Mouse (Mus musculus) 3134 (cell line): ENCODE measurements around the gene Scaf4.
"Not testable (repeated sequence)": the region's sequence is repeated elsewhere in the genome, so short reads cannot be mapped to it uniquely, and the experiment has no call there.

Experiments used
- DNase-seq: peaks from one replicate; pipeline ENCODE4 v3.0.0-alpha.2; 2011; ENCODE audit warnings: low spot score; ENCODE audit not compliant: insufficient read length; ENCODE audit errors: extremely low read depth

Gene Scaf4

GRCm38 (mm10) chr16:90297479-90298425, 13.4 kb upstream of the Scaf4 start:
- DNase-seq: no peak

DNA sequence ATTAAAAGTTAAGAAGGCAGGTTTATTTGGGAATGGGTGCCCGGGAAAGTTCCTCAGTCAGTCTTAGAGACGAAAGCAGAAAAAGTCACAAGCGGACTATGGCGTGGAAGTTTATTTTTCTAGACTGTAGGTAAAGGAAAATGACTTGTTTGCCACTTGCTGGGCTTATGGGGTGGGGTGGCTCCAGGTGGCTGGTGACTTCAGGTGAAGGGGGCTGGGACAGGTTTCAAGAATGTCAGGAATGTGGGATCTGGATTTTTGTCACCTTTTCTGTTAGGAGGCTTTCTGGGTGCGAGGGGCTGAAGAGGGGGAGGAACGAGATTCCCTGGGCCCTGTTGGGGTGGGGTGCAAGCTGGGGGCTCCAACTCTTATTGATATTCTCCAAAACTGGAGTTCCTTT, 7.4 kb upstream of the Scaf4 start:
- DNase-seq: no peak

- no peak for DNase-seq
These were observed 6.7 kb upstream of the Scaf4 start for GRCm38 (mm10) chr16:90290962-90291361.

DNA sequence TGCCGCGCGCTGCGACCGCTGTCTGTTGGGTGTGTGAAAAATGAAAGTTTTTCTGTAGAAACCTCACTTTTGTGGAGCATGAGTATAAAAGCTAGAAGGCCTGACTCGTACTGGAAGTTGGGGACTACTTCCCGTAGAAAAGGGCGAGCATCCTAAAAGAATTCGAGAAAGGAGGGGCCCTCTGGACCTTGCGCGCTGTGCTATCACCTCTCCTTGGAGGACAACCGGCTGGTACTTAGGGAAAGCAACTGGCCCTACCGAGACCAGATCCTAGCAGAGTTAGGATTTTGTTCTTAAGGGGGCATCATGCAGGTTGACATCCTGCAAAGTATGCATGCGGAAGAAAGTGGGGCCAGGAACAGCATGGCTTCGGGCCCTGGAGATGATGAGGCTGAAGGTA, 613 bp upstream of the Scaf4 start:
- DNase-seq: no peak

DNA sequence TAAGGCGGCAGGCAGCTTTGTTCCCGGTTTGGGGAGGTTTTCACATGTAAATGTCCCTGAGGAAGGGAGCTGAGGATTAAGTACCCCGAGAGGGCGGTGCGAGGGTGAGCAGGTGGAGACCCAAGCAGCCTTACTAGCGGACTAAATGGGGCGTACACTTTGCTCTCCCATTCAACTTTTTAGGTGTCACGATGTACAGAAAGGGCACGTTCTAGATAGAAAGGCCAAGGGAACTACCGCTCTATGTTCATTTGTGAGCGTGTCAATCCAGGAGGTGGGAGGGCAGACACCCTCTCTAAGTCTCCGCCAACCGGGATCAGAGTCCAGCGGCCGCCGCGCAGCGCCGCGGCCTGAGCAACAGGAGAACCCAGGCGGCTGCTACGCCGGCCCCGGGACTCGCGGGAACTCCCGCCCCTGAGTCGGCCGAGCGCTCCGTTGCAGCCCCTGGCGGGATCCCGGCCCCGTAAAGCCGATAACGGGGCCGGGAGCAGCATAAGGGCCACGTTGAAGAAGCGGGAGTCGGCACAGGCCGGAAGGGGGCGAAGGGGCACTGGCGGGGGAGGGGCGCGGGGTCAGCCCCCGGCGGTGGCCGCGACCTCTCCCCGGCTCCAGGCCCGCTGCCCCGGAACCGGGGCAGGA, 918 bp downstream of the Scaf4 start:
- peak; percentile 69 for DNase-seq

DNA sequence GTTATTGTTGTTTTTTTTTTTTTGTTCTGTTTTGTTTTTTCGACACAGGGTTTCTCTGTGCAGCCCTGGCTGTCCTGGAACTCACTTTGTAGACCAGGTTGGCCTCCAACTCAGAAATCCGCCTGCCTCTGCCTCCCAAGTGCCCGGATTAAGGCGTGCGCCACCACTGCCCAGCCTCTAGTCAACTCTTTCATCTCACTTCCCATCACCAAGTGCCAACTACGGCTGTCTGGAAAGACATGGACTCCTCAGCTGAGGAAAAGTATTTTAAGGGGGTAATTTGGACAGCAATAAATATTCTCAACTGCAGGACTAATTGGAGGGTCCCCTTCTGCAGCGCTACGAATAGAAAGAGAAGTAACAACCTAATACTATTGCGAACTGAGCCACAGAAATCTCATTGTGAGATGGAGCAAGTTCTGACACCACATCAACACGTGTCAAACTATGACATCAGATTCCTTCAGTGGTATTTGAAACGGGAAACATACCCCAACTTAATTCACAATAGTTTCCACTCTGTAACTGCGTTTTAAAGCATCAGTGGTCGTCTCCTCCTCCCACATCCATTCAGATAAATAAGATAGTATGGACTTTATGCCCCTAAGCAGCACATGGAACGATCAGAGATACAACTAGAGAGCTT, 1.6 kb downstream of the Scaf4 start:
- no peak for DNase-seq

DNA sequence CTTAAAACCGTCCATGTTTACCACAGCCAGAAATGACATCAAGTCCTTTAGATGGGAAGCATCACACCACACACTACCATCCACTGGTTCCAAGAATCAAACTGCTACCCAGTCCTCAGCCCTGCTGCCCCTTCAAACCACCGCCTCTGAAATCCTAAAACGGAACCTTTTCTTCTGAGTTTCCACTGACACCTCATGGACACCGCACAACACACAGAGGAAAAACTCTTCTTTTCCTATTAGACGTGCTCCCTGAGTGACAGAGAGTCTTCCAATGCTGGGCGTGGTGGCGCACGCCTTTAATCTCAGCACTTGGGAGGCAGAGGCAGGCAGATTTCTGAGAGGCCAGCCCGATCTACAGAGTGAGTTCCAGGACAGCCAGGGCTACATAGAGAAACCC, 2.9 kb downstream of the Scaf4 start:
- DNase-seq: no peak

- no peak for DNase-seq
These were observed 3.3 kb downstream of the Scaf4 start for GRCm38 (mm10) chr16:90280989-90281388.

DNA sequence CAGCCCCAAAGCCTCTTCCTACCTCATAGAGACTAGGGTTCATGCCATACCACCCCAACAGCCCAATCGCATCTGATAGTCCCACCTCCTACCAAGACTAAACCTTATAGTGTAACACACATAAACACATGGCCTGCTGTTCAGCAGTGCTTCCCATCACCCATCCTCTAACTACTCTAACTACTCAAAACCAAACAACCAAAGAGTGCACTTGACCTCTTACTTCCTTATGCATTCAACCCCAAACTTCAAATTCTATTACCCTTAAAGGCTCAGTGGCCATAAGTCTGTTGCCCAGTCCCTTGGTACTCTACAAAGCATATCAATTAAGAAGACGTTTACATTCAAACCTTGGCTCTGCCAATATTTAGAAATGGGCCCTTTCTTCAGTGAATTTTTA, 3.8 kb downstream of the Scaf4 start:
- no peak for DNase-seq

GRCm38 (mm10) chr16:90279058-90279457, 5.2 kb downstream of the Scaf4 start:
- no peak for DNase-seq

- no peak for DNase-seq
These were observed 8.8 kb downstream of the Scaf4 start for GRCm38 (mm10) chr16:90275521-90275920.

GRCm38 (mm10) chr16:90266581-90266980, 17.7 kb downstream of the Scaf4 start:
- no peak for DNase-seq

GRCm38 (mm10) chr16:90265106-90265505, 19.2 kb downstream of the Scaf4 start:
- DNase-seq: no peak

DNA sequence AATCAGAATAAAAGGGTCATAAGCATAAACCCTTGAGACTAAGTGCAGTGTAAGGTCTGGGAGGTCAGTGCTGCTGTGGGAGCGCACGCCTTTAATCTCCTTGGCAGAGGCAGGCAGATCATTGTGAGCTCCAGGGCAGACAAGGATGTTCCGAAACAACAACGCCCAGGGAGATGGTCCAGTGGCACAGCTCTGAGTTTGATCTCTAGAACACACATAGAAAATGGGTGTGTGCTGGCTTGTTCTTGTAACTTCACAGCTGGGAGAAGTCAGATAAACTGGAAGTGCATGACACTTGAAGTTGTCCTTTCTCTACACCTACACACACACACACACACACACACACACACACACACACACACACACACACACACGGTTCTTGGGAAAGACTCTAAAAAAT, 20.3 kb downstream of the Scaf4 start:
- DNase-seq: no peak

GRCm38 (mm10) chr16:90261791-90262190, 22.5 kb downstream of the Scaf4 start:
- DNase-seq: no peak

- DNase-seq: no peak
These were observed 24.2 kb downstream of the Scaf4 start for GRCm38 (mm10) chr16:90260097-90260496.

DNA sequence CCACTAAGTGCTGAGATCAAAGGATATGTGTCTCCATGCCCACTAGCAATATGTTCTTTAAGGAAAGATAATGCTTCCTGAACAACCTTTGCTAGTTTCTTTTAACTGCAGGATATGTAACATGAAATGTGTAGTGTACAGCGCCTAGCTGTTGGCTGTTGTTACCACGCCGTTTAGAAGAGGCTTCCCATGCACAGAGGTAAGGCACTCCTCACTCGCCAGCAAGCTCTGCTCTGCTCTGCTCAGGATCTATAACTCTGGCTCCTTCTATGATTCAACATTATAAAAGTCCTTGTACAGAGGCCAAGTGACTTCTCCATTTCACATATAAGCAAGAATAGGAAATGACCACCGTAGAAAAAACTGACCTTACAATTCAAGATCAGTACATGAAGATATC, 24.7 kb downstream of the Scaf4 start:
- DNase-seq: no peak

DNA sequence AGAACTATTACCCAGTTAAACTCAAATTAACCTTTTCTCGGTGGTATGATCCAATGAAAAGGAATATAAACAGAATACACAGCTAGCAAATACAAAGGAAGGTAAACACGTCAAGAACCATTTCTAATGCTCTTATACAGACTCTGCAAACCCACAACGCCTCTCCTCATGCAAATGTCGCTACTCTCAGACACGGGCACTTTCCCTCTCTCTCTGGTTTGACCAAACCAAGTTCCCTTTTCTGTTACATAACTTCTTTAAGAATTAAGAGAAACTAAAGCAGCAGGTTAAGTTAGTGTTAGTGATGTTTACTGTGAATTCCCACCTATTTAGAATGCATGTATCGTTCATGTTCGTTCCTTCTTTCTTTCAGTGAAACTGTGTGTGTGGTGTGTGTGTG, 25.4 kb downstream of the Scaf4 start:
- no peak for DNase-seq

GRCm38 (mm10) chr16:90252521-90252920, 31.8 kb downstream of the Scaf4 start:
- DNase-seq: no peak

DNA sequence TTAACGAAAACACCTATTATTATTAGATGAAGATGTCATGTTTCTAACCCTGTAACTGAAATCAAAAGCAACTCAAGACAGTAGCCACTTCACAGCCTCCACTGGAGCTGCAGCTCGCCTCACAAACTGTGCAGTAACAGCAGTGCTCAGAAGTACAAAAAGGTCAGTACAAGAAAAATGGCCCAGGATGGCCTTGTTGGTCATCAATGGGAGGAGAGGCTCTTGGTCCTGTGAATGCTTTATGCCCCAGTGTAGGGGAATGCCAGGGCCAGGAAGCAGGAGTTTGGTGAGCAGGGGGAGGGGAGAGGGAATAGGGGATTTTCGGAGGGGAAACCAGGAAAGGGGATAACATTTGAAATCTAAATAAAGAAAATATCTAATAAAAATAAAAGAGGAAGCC, 33.0 kb downstream of the Scaf4 start:
- not testable (repeated sequence) for DNase-seq

GRCm38 (mm10) chr16:90250099-90250498, 34.2 kb downstream of the Scaf4 start:
- DNase-seq: no peak
